Mouse (Mus musculus): ENCODE results near the gene Tufm. TPM values are rescaled to one million over a fixed set of nuclear protein-coding genes. Genes with fewer than 3 reads are reported as not detected.

The Tufm gene
- total RNA-seq, 2 experiments from 2014 or later = 81.9 to 86.7 TPM

DNA sequence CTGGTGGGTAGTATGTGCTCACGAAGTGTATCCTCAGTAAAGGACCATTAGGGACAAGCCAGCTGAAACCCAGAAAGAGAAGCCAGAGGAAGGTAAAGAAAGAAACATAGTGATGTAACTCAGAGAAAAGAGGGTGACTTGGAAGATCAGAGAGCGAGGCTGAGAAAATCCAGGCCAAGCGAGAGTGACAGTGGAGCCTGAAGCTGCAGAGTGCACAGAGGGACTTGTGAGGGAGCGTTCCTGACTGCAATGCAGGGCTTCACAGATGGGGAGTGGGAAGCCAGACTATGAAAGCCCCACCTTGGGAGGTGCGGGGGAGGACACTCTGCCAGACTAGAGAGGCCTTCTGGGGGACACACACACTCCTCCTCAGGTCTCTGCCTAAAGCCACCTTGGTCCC, 28.9 kb upstream of the Tufm start:
- no peak overlapping the region for H3K27ac ChIP-seq
- no peak for TF ChIP-seq CTCF (conservative IDR thresholded peaks at IDR 0.05)
- no peak overlapping the region for H3K4me3 ChIP-seq
- DNase-seq (ENCODE audit: low spot score in 2 of 2) = no peak

GRCm38 (mm10) chr7:126458844-126459618, 28.1 kb upstream of the Tufm start:
- Histone ChIP-seq H3K4me3 (no peak overlapping the region), H3K27ac (no peak overlapping the region)
- no peak for TF ChIP-seq CTCF (conservative IDR thresholded peaks at IDR 0.05)
- DNase-seq (ENCODE audit: low spot score in 2 of 2) = no peak

DNA sequence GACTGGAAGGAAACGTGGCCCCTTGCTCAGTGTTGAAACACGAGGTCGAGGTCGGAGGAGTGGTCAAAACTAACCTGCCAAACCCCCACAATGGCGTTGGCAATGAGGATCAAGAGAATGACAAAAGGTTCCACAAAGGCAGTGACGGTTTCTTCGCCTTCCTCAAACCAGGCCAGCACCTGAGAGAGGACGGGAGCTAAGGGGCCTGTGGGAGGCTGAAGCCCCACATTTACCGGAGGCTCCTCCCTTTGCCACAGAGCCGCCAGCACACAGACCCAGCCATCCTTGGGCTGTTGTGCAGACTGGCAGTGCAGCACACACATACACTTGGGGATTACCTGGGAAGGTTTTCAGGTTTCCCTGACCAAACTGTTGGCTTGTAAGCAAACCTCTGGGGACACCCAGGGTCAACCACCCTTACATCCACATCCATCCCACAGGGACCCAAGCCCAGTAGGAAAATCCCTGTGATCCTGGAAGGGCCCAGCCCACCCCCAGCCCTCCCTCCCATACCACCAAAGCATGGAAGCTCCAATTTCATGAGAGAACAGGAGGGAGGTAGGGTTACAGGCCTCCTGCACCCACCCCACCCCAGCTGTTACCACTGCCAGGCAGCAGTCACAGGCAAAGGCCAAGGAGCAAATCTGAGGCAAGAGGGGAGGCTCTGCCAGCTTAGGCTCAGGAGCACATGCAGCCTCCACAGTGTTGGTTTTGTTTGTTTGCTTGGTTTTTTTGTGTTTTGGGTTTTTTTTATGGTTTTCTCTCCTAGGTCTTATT, 26.4 kb upstream of the Tufm start:
- H3K4me3 ChIP-seq = no peak overlapping the region
- DNase-seq (ENCODE audit: low spot score in 2 of 2) = no peak
- H3K27ac ChIP-seq = no peak overlapping the region
- TF ChIP-seq CTCF (conservative IDR thresholded peaks at IDR 0.05) = no peak

DNA sequence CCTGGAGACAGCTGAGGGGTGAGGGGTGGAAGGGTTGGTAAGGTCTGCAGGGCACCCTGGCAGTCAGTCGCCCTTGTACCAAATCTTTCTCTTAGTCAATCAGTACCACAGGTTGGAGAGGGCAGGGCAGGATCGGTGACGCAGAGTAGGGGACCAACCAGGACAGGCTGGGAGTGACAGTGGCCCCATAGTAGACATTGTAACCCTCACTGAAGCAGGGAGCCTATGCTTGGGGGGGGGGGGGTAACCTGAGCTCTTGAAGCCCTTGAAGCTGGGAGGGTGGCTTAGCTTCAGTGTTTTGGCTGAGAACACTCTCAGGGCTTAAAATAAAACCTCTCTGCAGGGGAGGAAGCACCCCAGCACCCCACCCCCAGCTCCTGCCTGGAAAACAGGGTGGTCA, 25.5 kb upstream of the Tufm start:
- H3K4me3 ChIP-seq = no peak overlapping the region
- no peak overlapping the region for H3K27ac ChIP-seq
- no peak for DNase-seq (ENCODE audit: low spot score in 2 of 2)
- no peak for TF ChIP-seq CTCF (conservative IDR thresholded peaks at IDR 0.05)

- TF ChIP-seq CTCF (conservative IDR thresholded peaks at IDR 0.05) = no peak
- no peak within 1 kb of the TSS for H3K4me3 ChIP-seq
- DNase-seq (ENCODE audit: low spot score in 2 of 2) = no peak
- no peak within 1 kb of the TSS for H3K27ac ChIP-seq
These were observed 24.2 kb upstream of the Tufm start, which contains the start of gene Atp2a1 for GRCm38 (mm10) chr7:126463004-126463403. TSS of gene Atp2a1 (minus strand) at chr7:126463108.

GRCm38 (mm10) chr7:126463547-126463946, 23.6 kb upstream of the Tufm start:
- no peak for TF ChIP-seq CTCF (conservative IDR thresholded peaks at IDR 0.05)
- H3K4me3 ChIP-seq = no peak overlapping the region
- DNase-seq (ENCODE audit: low spot score in 2 of 2) = no peak
- no peak overlapping the region for H3K27ac ChIP-seq

DNA sequence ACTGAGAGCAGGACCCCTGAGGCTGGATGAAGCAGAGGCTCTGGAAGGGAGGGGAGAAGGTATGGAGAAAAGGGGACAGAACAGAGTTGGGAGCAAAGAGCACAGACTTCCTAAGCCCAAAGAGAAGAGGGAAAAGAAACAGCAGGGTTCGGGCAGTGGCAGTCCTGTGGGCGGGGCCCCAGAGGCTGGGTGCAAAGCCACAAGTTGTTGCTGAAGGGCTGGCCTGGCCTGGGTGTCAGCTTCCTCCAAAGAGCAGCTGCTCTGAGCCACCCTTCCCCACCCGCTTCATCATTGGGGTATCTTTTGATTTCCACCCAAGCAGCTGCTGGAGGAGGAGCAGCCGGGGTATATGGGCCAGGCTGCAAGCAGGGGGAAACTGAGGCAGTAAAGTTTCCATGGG, 23.0 kb upstream of the Tufm start:
- Histone ChIP-seq H3K4me3 (no peak overlapping the region), H3K27ac (no peak overlapping the region)
- DNase-seq (ENCODE audit: low spot score in 2 of 2) = no peak
- no peak for TF ChIP-seq CTCF (conservative IDR thresholded peaks at IDR 0.05)

GRCm38 (mm10) chr7:126464836-126465235, 22.3 kb upstream of the Tufm start:
- Histone ChIP-seq H3K4me3 (no peak overlapping the region), H3K27ac (no peak overlapping the region)
- DNase-seq (ENCODE audit: low spot score in 2 of 2) = no peak
- TF ChIP-seq CTCF (conservative IDR thresholded peaks at IDR 0.05) = no peak

GRCm38 (mm10) chr7:126465246-126466030, 21.7 kb upstream of the Tufm start:
- TF ChIP-seq CTCF (conservative IDR thresholded peaks at IDR 0.05) = no peak
- no peak overlapping the region for H3K27ac ChIP-seq
- no peak overlapping the region for H3K4me3 ChIP-seq
- no peak for DNase-seq (ENCODE audit: low spot score in 2 of 2)

- no peak overlapping the region for H3K4me3 ChIP-seq
- H3K27ac ChIP-seq = no peak overlapping the region
- no peak for TF ChIP-seq CTCF (conservative IDR thresholded peaks at IDR 0.05)
- DNase-seq (ENCODE audit: low spot score in 2 of 2) = no peak
These were observed 21.0 kb upstream of the Tufm start for GRCm38 (mm10) chr7:126466116-126466515.

DNA sequence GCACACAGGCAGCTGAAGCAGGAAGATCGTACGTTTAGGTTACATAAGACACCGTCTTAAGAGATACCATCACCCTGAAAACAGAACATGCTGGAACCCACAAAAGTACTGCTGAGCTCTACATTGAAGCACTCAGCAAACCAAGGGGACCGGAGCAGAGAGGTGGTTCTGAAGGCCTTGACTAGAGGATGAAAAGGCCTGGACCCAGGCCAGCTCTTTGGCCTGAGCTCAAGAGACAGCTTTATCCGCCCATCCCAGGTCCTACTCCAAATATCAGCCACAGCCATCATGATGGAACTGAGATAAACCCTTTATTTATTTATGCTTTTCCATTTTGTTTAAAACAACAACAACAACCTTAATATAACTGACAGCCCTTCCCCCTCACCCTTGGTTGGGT, 20.5 kb upstream of the Tufm start:
- TF ChIP-seq CTCF (conservative IDR thresholded peaks at IDR 0.05) = no peak
- DNase-seq (ENCODE audit: low spot score in 2 of 2) = no peak
- H3K4me3 ChIP-seq = no peak overlapping the region
- no peak overlapping the region for H3K27ac ChIP-seq

DNA sequence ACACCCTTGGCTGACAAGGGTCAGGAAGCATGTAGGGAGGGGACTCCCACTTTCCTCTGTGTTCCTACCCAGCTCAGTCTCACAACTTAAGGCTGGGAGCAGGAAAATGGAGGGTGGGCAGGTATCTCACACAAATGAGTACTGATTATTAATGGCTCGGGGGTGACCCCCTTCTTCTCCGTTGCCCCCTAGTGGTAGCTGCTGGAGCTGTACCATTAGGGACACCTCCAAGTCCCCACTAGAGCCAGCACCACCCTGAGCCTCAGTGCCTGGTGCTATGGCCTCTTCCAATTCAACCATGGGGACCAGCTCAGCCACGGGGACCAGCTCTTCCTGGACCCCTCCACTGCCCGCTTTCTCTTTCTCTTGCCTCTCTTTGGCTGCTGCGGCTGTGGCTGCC, 19.9 kb upstream of the Tufm start:
- peak in 1 of 2 experiments; percentile 50 for DNase-seq (ENCODE audit: low spot score in 2 of 2)
- peak; percentile 84 for TF ChIP-seq CTCF (conservative IDR thresholded peaks at IDR 0.05)

More for the DNA sequence above, 19.9 kb upstream of the Tufm start:
- no peak overlapping the region for H3K27ac ChIP-seq
- H3K4me3 ChIP-seq = no peak overlapping the region
